Mouse (Mus musculus): ENCODE data around the gene Bola1. TPM values are rescaled to one million over a fixed set of nuclear protein-coding genes. Genes with fewer than 3 reads are reported as not detected.
"Not testable (repeated sequence)": the region's sequence is repeated elsewhere in the genome, so short reads cannot be mapped to it uniquely, and the experiment has no call there.

Gene Bola1
- total and polyA plus RNA-seq, 3 experiments: 115 to 124 TPM; not detected in 1

GRCm38 (mm10) chr3:96247356-96248140 is 28.0 kb upstream of the Bola1 start:
- Histone ChIP-seq H3K4me1 (ENCODE audit: control insufficient read depth in 1 of 2, insufficient read depth in 2 of 2, low read length in 2 of 2) (peaks cover 13 to 25% of the 10 kb centered on the region in 2 experiments), H3K9ac (ENCODE audit: control insufficient read depth, low read depth, low read length, poor library complexity, severe bottlenecking) (peak overlapping the region; percentile 92), H3K4me3 (ENCODE audit: control insufficient read depth in 1 of 2, insufficient read depth in 1 of 2, low read depth in 2 of 2, low read length in 2 of 2) (peak overlapping the region; percentile 3 to 63), H3K36me3 (ENCODE audit: control insufficient read depth in 1 of 2, insufficient read depth in 2 of 2, low read length in 2 of 2) (peaks cover 0 to 48% of the 10 kb centered on the region in 2 experiments; a peak in 2 of 4 replicates), H3K27me3 (ENCODE audit: control insufficient read depth in 1 of 2, insufficient read depth in 2 of 2, low read length in 2 of 2) (no peaks in the 10 kb centered on the region), H3K9me3 (replicated peaks; ENCODE audit: insufficient read depth, low read length) (no peaks in the 10 kb centered on the region), H3K27ac (ENCODE audit: control insufficient read depth, low read depth, low read length) (peak overlapping the region; percentile 97), H3K79me2 (ENCODE audit: control insufficient read depth, insufficient read depth, low read length, poor library complexity) (peaks cover 2% of the 10 kb centered on the region)
- TF ChIP-seq MAZ (IDR thresholded peaks at IDR 0.05; ENCODE audit: low read depth, low read length) (no peak), E2F4 (IDR thresholded peaks at IDR 0.05; ENCODE audit: borderline replicate concordance, low read depth, low read length) (no peak), MYC (IDR thresholded peaks at IDR 0.05; ENCODE audit: low read depth, low read length) (no peak), POLR2A (IDR thresholded peaks at IDR 0.05; ENCODE audit: control insufficient read depth in 1 of 2, insufficient read depth in 1 of 2, low read depth in 1 of 2, low read length in 2 of 2, poor library complexity in 1 of 2) (peak in 1 of 2 experiments; percentile 80; a peak in 2 of 4 replicates), CTCF (IDR thresholded peaks at IDR 0.05 in 2 of 3, conservative IDR thresholded peaks at IDR 0.05 in 1 of 3; ENCODE audit: control insufficient read depth in 1 of 3, insufficient read depth in 1 of 3, low read depth in 2 of 3, low read length in 3 of 3, poor library complexity in 1 of 3, severe bottlenecking in 1 of 3) (no peak), CHD1 (IDR thresholded peaks at IDR 0.05; ENCODE audit: low read depth, low read length) (no peak), ZMIZ1 (IDR thresholded peaks at IDR 0.05; ENCODE audit: low read depth, low read length) (no peak), EP300 (IDR thresholded peaks at IDR 0.05; ENCODE audit: low read depth in 1 of 2, low read length in 2 of 2) (no peak), MYB (IDR thresholded peaks at IDR 0.05; ENCODE audit: low read depth, low read length) (no peak), USF1 (IDR thresholded peaks at IDR 0.05; ENCODE audit: low read depth, low read length) (no peak), UBTF (IDR thresholded peaks at IDR 0.05; ENCODE audit: borderline replicate concordance, insufficient read depth, low read depth, low read length) (no peak), POLR2AphosphoS5 (IDR thresholded peaks at IDR 0.05; ENCODE audit: borderline replicate concordance, low read depth, low read length) (peak; percentile 72; the same call in 1 of the 2 replicates), MAFK (IDR thresholded peaks at IDR 0.05; ENCODE audit: borderline replicate concordance, low read depth, low read length) (no peak), ZKSCAN1 (IDR thresholded peaks at IDR 0.05; ENCODE audit: low read depth, low read length) (no peak), MAX (IDR thresholded peaks at IDR 0.05; ENCODE audit: low read length) (no peak), TAL1 (IDR thresholded peaks at IDR 0.05; ENCODE audit: low read length) (no peak)
- peak; percentile 91 for DNase-seq (ENCODE audit: low read depth, low spot score)

DNA sequence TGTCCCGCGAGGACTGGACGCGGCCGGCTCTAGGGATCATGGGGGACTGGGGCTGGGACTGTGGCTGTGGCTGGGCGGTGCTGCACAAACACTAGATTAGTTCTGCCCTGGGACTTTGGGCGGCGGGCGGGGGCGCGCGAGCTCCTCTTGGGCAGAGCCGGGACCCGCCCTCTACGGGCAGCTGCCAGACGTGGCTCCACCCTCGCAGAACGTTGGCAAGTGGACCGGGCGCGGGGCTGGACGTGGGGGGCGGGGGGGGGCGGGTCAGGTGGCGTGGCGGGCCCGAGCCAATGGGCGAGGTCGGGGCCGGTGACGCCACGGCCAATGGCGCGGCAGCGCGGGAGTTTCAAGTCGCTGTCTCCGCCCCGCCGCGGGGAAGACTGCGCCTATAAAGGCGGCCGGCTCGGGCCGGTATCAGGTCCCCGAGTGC is 26.9 kb upstream of the Bola1 start, which contains the start of gene Hist2h3c1:
Gene Hist2h3c1, plus strand, starts transcription at position 259 of the 430 bp plus-strand sequence.
- Histone ChIP-seq H3K9ac (ENCODE audit: control insufficient read depth, low read depth, low read length, poor library complexity, severe bottlenecking) (peak within 1 kb of the TSS; percentile 92), H3K27ac (ENCODE audit: control insufficient read depth, low read depth, low read length) (peak within 1 kb of the TSS; percentile 97), H3K36me3 (ENCODE audit: control insufficient read depth in 1 of 2, insufficient read depth in 2 of 2, low read length in 2 of 2) (peaks cover 0 to 55% of the 10 kb centered on the region in 2 experiments; a peak in 2 of 4 replicates), H3K4me3 (ENCODE audit: control insufficient read depth in 1 of 2, insufficient read depth in 1 of 2, low read depth in 2 of 2, low read length in 2 of 2) (peak within 1 kb of the TSS; percentile 3 to 63), H3K4me1 (ENCODE audit: control insufficient read depth in 1 of 2, insufficient read depth in 2 of 2, low read length in 2 of 2) (peaks cover 13 to 34% of the 10 kb centered on the region in 2 experiments)
- DNase-seq (ENCODE audit: low read depth, low spot score); H3K9me3 ChIP-seq (replicated peaks; ENCODE audit: insufficient read depth, low read length); H3K79me2 ChIP-seq (ENCODE audit: control insufficient read depth, insufficient read depth, low read length, poor library complexity); H3K27me3 ChIP-seq (ENCODE audit: control insufficient read depth in 1 of 2, insufficient read depth in 2 of 2, low read length in 2 of 2): not testable (repeated sequence)
